Mouse (Mus musculus) G1E (cell line): ENCODE results near the gene Maea.

Experiments
- CTCF ChIP-seq: IDR thresholded peaks from 2 replicates; pipeline ENCODE4 v1.5.1; 2012; ENCODE audit warnings: low read depth, low read length, inconsistent platforms, mixed read lengths
- GATA1 ChIP-seq: IDR thresholded peaks from 2 replicates; pipeline ENCODE4 v1.6.1; 2012; ENCODE audit warnings: borderline replicate concordance, low read length, inconsistent platforms, mixed read lengths

GRCm38 (mm10) chr5:33351556-33352272, 16.4 kb downstream of the Maea start:
- TF ChIP-seq GATA1 (no peak), CTCF (no peak)
